In genomic region chr9:100419644-100420043, GRCm38 (mm10) we compare ENCODE assay signal across 24 mouse cellular contexts.
DNase-seq lines count a peak whose midpoint lies in the region; ATAC-seq lines count a peak whose summit lies in the region.
"Had no signal": no experiment of that assay in that cellular context is flagged by ENCODE, and none has a peak within 500 bp of the region (broad histone marks: within the 10 kb centered on the region; RNA-seq: fewer than 3 reads in every experiment).

No protein-coding gene starts in this region.

- no peaks in the 10 kb centered on the region for H3K9me3 ChIP-seq in lung, embryonic 15.5 days
- H3K9me3 ChIP-seq in liver, embryonic 12.5 days (replicated peaks), result no peaks in the 10 kb centered on the region
- H3K9me3 ChIP-seq: embryonic facial prominence, embryonic 15.5 days; forebrain, embryonic 10.5 days; heart, embryonic 13.5 days; hindbrain, embryonic 12.5 days had no signal

- 58% methylated on average over 8 of the region's 8 CpGs for WGBS in lung, embryonic 15.5 days
- 45% methylated on average over 8 of the region's 8 CpGs for WGBS in liver, embryonic 12.5 days (ENCODE audit: insufficient replicate concordance)

- no peaks in the 10 kb centered on the region for H3K27me3 ChIP-seq in lung, embryonic 15.5 days
- no peaks in the 10 kb centered on the region for H3K27me3 ChIP-seq in liver, embryonic 12.5 days (replicated peaks)
- H3K27me3 ChIP-seq: embryonic facial prominence, embryonic 15.5 days; heart, embryonic 13.5 days; hindbrain, embryonic 12.5 days had no signal

- no peak overlapping the region for H3K4me2 ChIP-seq in lung, embryonic 15.5 days
- H3K4me2 ChIP-seq in liver, embryonic 12.5 days, result peak overlapping the region; percentile 7; the same call in 1 of the 2 replicates
- H3K4me2 ChIP-seq: embryonic facial prominence, embryonic 15.5 days; heart, embryonic 13.5 days; hindbrain, embryonic 12.5 days had no signal

- no peaks in the 10 kb centered on the region for H3K36me3 ChIP-seq in lung, embryonic 15.5 days
- no peaks in the 10 kb centered on the region for H3K36me3 ChIP-seq in liver, embryonic 12.5 days
- H3K36me3 ChIP-seq: embryonic facial prominence, embryonic 15.5 days; forebrain, embryonic 10.5 days; heart, embryonic 13.5 days; hindbrain, embryonic 12.5 days had no signal

- H3K4me3 ChIP-seq in lung, embryonic 15.5 days, result no peak overlapping the region
- H3K4me3 ChIP-seq in liver, embryonic 12.5 days, result no peak overlapping the region
- H3K4me3 ChIP-seq: embryonic facial prominence, embryonic 15.5 days; erythroblast, embryonic 14.5 days; forebrain, embryonic 10.5 days; heart, embryonic 13.5 days; hindbrain, embryonic 12.5 days had no signal

- no peak for ATAC-seq in lung, embryonic 15.5 days (ENCODE audit: borderline replicate concordance, extremely low read depth, low FRiP score, low TSS enrichment)
- no peak; the same call in 1 of the 2 replicates for ATAC-seq in liver, embryonic 12.5 days
- peak; percentile 77 for ATAC-seq in megakaryocyte progenitor cell, adult 5-6 weeks (replicated peaks; ENCODE audit: poor library complexity)
- ATAC-seq: activated CD4-positive, CD25-positive, alpha-beta regulatory T cell, adult 4 months; forebrain, embryonic 14.5 days; hindbrain, embryonic 16.5 days; inflammation-experienced regulatory T-cells, adult 6 months had no signal

- H3K4me1 ChIP-seq in lung, embryonic 15.5 days, result peaks cover 25% of the 10 kb centered on the region
- H3K4me1 ChIP-seq in liver, embryonic 12.5 days, result peaks cover 10% of the 10 kb centered on the region; the same call in 1 of the 2 replicates
- H3K4me1 ChIP-seq: embryonic facial prominence, embryonic 15.5 days had no signal

- DNase-seq in adrenal gland, postnatal 10 days, result peak; percentile 45
- DNase-seq in adrenal gland, adult 8-10 months, result no peak
- no peak for DNase-seq in lung, postnatal 10 days
- DNase-seq in cerebellum, postnatal 36 days, result no peak
- no peak for DNase-seq in heart, adult 9 months (ENCODE audit: low spot score in 2 of 2)
- DNase-seq: adrenal gland, adult 2 months; cerebellum, adult 11-12 months; cerebellum, adult 9-10 months; cerebellum, postnatal 25 days; embryo, embryonic 11 days; gastrocnemius, postnatal 10 days; heart, postnatal 4 days had no signal

- no peak overlapping the region for H3K9ac ChIP-seq in lung, embryonic 15.5 days
- no peak overlapping the region for H3K9ac ChIP-seq in liver, embryonic 12.5 days
- H3K9ac ChIP-seq: embryonic facial prominence, embryonic 15.5 days; heart, embryonic 13.5 days; hindbrain, embryonic 12.5 days had no signal

- peak overlapping the region; percentile 5; the same call in 1 of the 2 replicates for H3K27ac ChIP-seq in lung, embryonic 15.5 days
- no peak overlapping the region for H3K27ac ChIP-seq in liver, embryonic 12.5 days
- H3K27ac ChIP-seq: embryonic facial prominence, embryonic 15.5 days; forebrain, embryonic 10.5 days; heart, embryonic 13.5 days; hindbrain, embryonic 12.5 days had no signal
